Mouse (Mus musculus) left cerebral cortex, postnatal 25 days (tissue): ENCODE results near the gene Phf5a. TPM values are rescaled to one million over a fixed set of nuclear protein-coding genes. Genes with fewer than 3 reads are reported as not detected.

Experiments
- DNase-seq, 2 experiments: peaks; one replicate each; pipeline ENCODE4 v3.0.0; 2022; ENCODE audit warnings: low spot score in 2 of 2, mixed read lengths in 1 of 2
- intact Hi-C: fragments of 180-260 bp; cut with DNase I; formaldehyde crosslinking; loops from one replicate; pipeline ENCODE4 v1.15.1; 2025
- total RNA-seq, 2 experiments: library from RNA; stranded (reverse); gene quantifications; 2 replicates each; pipeline ENCODE4 v1.2.3; 2021

Phf5a gene
- total RNA-seq, 2 experiments from 2014 or later = 33.7 to 34.7 TPM

GRCm38 (mm10) chr15:81853081-81853480 is 18.6 kb downstream of the Phf5a start:
- intact Hi-C loops = no loop called here
- no peak for DNase-seq

DNA sequence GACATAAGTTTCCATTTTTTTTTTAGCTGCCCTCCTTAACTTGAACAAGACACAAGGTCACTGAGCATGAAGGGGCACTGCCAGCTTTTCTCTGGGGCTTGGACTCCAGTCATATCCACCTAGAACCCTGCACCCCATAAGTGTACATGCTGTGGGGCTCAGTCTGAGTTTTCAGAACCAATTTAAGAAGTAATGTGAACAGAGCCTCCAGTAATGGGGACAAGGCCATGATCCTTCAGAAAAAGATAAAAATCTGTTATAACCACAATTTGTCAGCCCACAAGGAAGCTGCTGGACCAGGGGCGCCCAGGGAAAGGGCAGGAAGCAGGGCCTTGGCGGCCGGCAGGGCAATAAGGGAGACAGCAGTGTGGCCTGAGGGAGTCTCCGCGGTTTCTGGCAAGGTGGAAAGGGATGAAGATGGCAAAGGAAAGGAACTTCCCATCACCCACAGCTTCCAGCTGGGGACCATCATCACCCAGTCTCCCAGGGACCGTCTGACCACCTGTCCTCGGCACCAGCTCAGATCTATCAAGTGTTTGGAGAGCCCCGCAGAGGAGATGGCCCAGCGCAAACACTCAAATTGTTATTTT is 19.2 kb downstream of the Phf5a start:
- DNase-seq = no peak
- intact Hi-C loops = no loop called here

GRCm38 (mm10) chr15:81851375-81851774 is 20.3 kb downstream of the Phf5a start:
- intact Hi-C loops = no loop called here
- no peak for DNase-seq

DNA sequence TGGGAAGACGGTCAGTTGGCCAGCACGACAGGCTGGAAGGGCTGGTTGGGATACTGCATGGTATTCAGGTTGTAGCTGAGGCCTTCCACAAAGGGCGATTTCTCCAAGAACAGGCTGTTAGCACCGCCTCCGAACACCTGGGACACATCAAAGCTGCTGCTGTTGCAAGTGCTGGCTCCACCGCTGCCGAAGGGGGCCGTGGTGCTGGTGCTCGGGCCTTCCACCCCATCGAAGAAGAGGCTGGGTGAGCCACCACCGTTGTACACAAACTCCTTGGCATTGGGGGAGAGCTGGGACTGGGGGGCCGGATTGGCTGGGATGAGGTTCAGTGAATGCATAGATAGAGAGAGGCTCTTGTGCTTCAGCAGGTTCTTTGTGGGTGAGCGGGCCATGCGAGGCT is 21.0 kb downstream of the Phf5a start:
- intact Hi-C loops = no loop called here
- no peak for DNase-seq

DNA sequence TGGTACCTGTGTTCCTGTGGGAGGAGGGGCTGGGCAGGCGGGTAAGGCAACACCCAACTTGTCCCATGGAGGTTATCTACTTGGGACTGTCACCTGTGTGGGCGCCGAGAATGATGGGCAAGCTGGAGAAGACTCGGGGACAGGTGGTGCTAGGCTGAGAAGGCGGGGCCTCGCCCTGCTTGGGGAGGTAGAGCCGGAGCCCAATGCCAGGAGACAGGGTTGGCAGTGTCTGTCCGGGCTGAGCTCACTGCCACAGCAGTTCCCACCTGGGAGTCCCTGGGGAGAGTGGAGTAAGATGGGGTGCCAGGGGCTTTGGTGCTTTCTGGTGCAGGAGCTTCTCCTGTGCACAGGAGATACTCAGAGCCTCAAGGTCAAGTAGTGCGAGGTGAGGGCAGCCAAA is 22.6 kb downstream of the Phf5a start:
- intact Hi-C loops = no loop called here
- DNase-seq = no peak

DNA sequence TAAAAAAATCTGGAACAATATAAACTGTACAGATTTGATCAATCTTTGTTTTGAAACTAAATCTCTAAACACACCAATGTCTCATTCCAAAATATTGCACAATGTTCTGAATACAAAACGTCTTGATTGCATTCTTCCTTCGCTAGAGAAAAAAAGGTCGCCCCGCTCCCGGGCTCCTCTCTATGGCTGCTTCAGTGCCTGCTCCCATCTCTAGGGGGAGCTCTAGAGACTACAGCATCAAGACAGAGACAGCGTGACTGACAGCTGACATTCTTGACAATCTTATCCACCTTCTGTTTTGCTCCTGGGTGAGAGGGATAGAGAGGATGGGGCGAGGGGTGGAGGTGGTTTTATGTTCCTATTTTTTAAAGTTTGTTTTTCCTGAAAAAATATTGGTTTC is 23.4 kb downstream of the Phf5a start:
- DNase-seq = no peak
- intact Hi-C loops = no loop called here

GRCm38 (mm10) chr15:81847861-81848260 is 23.9 kb downstream of the Phf5a start:
- intact Hi-C loops = no loop called here
- DNase-seq = no peak

DNA sequence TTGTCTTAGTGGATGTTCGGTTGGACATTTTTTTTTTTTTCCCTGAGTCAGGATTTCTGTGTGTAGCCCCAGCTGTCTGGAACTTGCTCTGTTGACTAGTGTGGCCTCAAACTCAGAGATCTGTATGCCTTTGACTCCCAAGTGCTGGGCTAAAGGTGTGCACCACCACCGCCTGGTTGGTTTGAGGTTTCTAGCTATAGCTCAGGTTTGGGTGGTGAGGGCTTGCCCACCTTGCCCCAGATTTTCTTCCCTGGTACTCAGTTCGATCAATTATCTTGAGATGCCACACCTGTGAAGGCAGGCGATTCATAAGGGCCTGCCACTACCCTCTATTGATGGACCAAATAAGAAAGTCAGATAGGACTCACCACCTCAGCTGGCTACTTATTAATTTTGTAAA is 24.6 kb downstream of the Phf5a start:
- intact Hi-C loops = no loop called here

DNA sequence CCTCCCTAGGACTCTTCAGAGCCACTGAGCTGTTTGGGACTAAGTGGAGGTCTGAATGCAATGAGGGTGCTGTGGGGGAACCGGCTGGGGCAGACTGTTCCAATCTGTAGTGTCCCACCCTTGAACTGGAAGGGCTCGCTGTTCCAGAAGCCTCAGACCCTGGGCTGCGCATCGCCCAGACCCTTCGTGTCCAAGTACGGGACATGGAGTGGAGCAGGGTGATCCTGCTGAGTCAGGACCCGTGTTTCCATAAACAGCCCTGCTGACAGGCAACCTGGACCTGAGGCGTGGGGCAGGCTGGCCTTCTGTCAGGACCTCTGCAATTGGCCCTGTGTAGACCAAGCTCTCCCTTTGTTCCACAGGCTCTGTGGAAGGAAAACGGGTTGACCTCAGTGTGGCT is 25.0 kb downstream of the Phf5a start:
- intact Hi-C loops = no loop called here
- no peak for DNase-seq

More for the DNA sequence above, 24.6 kb downstream of the Phf5a start:
- DNase-seq = no peak

DNA sequence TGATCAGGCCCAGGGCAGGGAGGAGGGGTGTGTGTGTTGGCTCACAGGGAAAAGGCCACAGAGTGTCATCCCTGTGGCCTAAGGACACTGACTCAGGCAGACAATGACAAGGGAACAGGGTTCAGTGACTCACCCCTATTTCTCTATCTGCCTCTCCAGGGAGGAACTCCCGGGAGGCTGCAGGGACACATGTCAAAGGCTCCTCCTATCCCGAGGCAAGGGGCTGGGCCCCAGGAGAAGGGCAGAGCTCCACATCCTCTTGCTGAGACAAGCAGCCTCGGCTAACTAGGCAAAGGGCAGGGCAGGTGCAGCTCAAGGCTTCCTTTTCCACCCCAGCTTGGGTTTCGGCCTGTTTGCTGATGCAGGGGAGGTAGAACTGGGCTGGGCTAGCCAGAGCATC is 26.0 kb downstream of the Phf5a start:
- no peak for DNase-seq
- intact Hi-C loops = no loop called here

DNA sequence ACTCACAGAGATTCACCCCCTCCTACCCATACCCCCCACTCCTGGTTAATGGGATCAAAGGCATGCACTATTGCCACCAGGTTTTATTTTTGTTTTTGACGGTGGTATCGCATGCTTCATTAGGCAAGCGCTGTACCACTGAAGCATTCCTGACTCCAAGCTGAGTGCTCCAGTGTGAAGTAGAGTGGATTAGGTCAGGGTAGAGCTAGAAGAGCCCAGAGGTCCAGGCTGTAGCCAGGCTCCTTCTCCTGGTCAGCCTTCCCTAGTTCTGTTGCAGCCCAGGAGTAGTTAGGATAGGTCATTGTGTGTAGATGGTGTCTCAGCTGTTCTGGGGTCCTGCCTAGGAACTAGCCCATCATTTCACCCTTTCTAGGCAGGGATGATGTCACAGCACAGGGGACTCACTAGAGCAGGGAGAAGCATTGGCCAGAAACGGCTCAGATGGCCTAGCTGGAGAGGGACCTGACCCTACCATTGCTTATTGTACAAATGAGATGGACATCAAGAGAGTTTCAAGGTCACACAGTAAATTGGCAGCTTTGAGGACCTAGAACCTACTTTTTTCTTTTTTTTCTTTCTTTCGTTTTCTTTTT is 26.6 kb downstream of the Phf5a start:
- intact Hi-C loops = no loop called here
- no peak for DNase-seq

DNA sequence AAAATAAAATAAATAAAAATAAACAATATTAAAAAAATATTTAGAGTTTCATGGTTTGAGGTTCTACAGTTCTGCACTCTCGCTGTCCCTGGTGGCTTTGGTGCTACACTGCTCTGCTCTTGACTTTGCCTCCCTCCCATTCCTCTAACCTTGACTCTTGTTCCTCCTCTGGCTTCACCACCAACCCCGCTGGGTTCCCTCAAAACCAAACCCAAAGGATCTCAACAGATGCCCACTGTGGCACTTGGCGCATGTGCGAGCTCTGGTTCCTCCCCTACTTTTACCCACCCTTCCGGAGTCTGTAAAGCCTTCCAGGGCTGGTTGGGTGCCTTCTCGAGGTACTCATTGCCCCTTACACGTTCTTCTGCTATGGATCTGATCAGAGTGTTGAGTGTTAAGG is 29.4 kb downstream of the Phf5a start:
- no peak for DNase-seq
- intact Hi-C loops = no loop called here

GRCm38 (mm10) chr15:81840306-81840705 is 31.4 kb downstream of the Phf5a start:
- no peak for DNase-seq
- intact Hi-C loops = no loop called here

GRCm38 (mm10) chr15:81839634-81840033 is 32.1 kb downstream of the Phf5a start:
- DNase-seq = peak; percentile 62 to 65
- intact Hi-C loops = no loop called here

- DNase-seq = no peak
These were observed 33.0 kb downstream of the Phf5a start for GRCm38 (mm10) chr15:81838554-81839235.

DNA sequence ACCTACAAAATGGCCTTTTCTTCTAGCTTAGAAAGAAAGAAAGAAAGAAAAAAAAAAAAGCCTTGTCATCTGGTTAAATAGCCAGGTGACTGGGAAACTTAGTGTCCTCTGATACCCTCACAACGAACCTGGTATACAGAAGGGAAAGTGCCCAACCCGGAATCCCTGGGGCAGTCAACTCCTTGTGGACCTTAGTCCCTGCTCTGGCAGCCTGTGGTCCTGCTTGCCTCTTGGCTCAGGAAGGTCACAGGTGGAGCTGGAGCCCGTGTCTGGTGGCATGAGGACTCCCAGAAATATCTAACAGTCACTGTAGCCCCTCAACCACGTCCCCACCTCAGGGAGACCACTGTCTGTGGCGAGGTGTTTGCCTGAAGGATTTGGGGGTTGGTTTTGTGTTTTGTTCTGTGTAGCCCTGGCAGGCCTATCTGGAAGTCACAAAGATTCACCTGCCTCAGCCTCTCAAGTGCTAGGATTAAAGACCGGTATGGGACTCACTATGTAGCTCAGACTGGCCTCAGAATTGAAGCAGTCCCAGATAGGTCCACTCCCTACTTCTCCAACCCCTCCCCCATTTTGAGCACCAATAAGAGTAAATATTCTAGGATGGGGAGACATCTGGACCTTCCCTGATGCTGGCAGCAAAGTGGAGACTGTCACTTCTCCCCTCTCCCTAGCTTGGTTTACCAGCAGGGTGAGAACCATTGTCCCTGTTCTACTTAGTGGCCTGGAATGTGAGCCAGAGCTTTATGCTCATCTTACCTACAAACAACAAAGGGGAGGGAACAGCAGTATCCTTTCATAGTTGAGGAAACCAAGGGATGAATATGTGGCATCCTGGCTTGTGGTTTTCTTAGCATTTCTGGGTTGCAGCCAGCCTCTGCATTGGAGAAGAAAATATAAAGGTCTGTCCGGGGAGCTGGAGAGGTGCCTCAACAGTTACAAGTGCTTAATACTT is 34.5 kb downstream of the Phf5a start:
- DNase-seq = no peak
- intact Hi-C loops = loop anchor here (1.0 kb wide), 1 partner anchor 22 kb away; no protein-coding TSS in a partner anchor

More at GRCm38 (mm10) chr15:81838554-81839235, 33.0 kb downstream of the Phf5a start:
- intact Hi-C loops = no loop called here

GRCm38 (mm10) chr15:81836124-81836821 is 35.4 kb downstream of the Phf5a start:
- intact Hi-C loops = loop anchor here (1.0 kb wide), 1 partner anchor 23 kb away; no protein-coding TSS in a partner anchor
- DNase-seq = peak; percentile 85 to 97

DNA sequence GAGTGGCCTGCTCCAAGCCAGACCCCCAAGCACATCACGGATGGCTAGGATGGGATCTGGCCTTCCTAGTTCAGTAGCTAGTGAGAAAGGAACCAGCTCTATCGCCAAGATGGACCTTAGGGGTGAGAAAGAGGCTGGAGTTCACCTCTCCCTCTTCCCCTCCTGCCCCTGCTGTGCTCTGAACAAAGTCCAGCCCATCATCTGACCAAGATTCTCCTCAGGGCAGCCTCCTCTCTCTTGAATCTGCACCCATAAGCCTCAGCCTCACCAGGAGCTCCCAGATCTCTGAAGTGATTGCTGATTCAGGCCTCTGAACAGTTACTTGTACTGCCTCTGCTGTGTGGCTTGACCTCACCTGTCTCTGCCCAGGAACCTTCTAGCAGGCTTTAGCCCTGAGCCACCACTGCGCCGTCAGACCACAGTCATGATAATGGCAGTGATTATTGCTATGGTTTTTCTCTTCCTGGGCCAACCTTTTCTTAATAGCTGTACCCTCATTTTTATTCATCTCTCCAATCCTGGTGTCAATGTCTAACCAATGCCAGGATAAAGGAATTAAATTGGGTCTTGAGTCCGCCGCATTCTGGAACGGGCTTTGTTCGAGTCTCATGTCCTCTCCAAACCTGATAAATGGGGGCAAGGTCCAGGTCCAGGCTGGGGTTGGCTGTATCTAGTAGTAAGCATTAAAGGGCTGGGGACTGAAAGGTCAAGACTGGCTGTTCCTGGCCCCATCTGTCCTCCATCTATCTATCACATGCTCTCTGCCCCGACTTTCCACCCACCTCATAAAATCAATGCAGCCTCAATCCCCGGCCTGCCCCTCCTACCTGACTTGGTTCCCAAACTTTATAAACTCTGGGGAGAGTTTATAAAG is 36.5 kb downstream of the Phf5a start:
- DNase-seq = no peak
- intact Hi-C loops = no loop called here
